Comparison of ENCODE assay signal across 9 mouse cellular contexts in the genomic region with DNA sequence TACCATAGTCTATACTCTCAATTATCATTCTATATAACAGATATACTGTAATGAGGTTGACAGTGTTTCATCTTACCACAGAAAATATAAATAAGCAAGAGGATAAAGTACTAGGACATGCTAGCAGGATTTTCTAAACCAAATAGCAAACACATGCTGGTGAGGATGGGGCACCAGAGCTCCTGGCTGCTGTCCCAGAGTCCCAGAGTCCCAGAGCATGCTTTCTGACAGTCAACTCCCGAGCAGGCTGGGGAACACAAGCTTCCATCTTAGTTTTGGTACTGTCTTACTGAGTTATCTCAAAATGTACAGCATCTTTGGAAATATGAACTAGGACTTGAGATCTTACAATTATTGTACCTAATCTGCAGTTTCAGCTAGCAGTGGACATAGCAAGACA. TPM values are rescaled to one million over a fixed set of nuclear protein-coding genes. Genes with fewer than 3 reads are reported as not detected.
DNase-seq lines count a peak whose midpoint lies in the region; ATAC-seq lines count a peak whose summit lies in the region.
"Had no signal": no experiment of that assay in that cellular context is flagged by ENCODE, and none has a peak within 500 bp of the region (broad histone marks: within the 10 kb centered on the region; RNA-seq: fewer than 3 reads in every experiment).

No protein-coding gene starts in this region.

- no peak overlapping the region for H3K4me2 ChIP-seq in hindbrain, embryonic 13.5 days
- H3K4me2 ChIP-seq in hindbrain, embryonic 12.5 days (replicated peaks), result no peak overlapping the region

- H3K9ac ChIP-seq in hindbrain, embryonic 13.5 days, result no peak overlapping the region
- H3K9ac ChIP-seq in hindbrain, embryonic 12.5 days, result no peak overlapping the region

- H3K27ac ChIP-seq in hindbrain, embryonic 13.5 days, result 0 out of 2 replicates have a peak overlapping the region, but pooled peaks have one; percentile 12
- H3K27ac ChIP-seq in hindbrain, embryonic 12.5 days, result no peak overlapping the region

- peaks cover 22% of the 10 kb centered on the region for H3K4me1 ChIP-seq in hindbrain, embryonic 13.5 days (replicated peaks)
- H3K4me1 ChIP-seq in hindbrain, embryonic 12.5 days, result peaks cover 16% of the 10 kb centered on the region

- DNase-seq in cerebellum, postnatal 4 days (ENCODE audit: low spot score in 2 of 2), result no peak
- DNase-seq in 3T3-L1 (ENCODE audit: low read depth, low spot score), result peak; percentile 59
- DNase-seq in cerebellum, adult 9-11 months, result peak; percentile 36
- DNase-seq in kidney, postnatal 14 days, result no peak
- no peak for DNase-seq in thymus, postnatal 36 days
- DNase-seq: right cerebral cortex, postnatal 14 days had no signal

- no peaks in the 10 kb centered on the region for H3K36me3 ChIP-seq in hindbrain, embryonic 13.5 days
- no peaks in the 10 kb centered on the region for H3K36me3 ChIP-seq in hindbrain, embryonic 12.5 days

- no peak overlapping the region for H3K4me3 ChIP-seq in hindbrain, embryonic 13.5 days
- H3K4me3 ChIP-seq in hindbrain, embryonic 12.5 days, result no peak overlapping the region

- H3K27me3 ChIP-seq in hindbrain, embryonic 13.5 days, result no peaks in the 10 kb centered on the region
- H3K27me3 ChIP-seq in hindbrain, embryonic 12.5 days, result no peaks in the 10 kb centered on the region

- H3K9me3 ChIP-seq in hindbrain, embryonic 13.5 days, result no peaks in the 10 kb centered on the region
- no peaks in the 10 kb centered on the region for H3K9me3 ChIP-seq in hindbrain, embryonic 12.5 days (replicated peaks)

- 39% methylated on average over 1 of the region's 1 CpGs for WGBS in hindbrain, embryonic 13.5 days
- WGBS in hindbrain, embryonic 12.5 days, result 63% methylated on average over 1 of the region's 1 CpGs

- peak; percentile 74; the same call in 1 of the 2 replicates for ATAC-seq in cerebellum, adult (ENCODE audit: insufficient number of reproducible peaks, low FRiP score, low TSS enrichment)
- ATAC-seq in hindbrain, embryonic 13.5 days (ENCODE audit: low FRiP score), result no peak
- ATAC-seq in hindbrain, embryonic 12.5 days (ENCODE audit: low FRiP score), result no peak

RNA-seq across cellular contexts. Expression of a gene that starts 14.8 kb away (rescaled TPM):
- 142 and 145 TPM in 2 replicates for polyA plus RNA-seq in hindbrain, embryonic 13.5 days (2015; fragmentation: Nextera tagmentation; extraction: Ambion mirVana)
- polyA plus RNA-seq in hindbrain, embryonic 12.5 days (2016; fragmentation: Nextera tagmentation; extraction: Ambion mirVana), result 144 and 158 TPM in 2 replicates

Comparison
In these comparisons a context has a peak if more than half of its experiments do, and no peak if none do; other contexts are left out.
1. DNase-seq: peak in 3T3-L1 (single experiment) and cerebellum, adult 9-11 months (single experiment); none in cerebellum, postnatal 4 days (0 of 2), kidney, postnatal 14 days (single experiment) and thymus, postnatal 36 days (0 of 2).